Mouse (Mus musculus) MEL (cell line): ENCODE results near the gene Slc4a4.

Experiments used
- CHD1 ChIP-seq: IDR thresholded peaks from 2 replicates; pipeline ENCODE4 v1.6.1; 2012; ENCODE audit warnings: low read depth, mild to moderate bottlenecking, inconsistent platforms, low read length, improper control_type of control experiment
- CHD2 ChIP-seq: IDR thresholded peaks from 2 replicates; pipeline ENCODE4 v1.6.1; 2011; ENCODE audit warnings: low read length, improper control_type of control experiment
- CTCF ChIP-seq, 3 experiments: IDR thresholded peaks in 2 of 3; conservative IDR thresholded peaks in 1 of 3; 2 replicates each; pipeline ENCODE4 v1.5.1; 2011 to 2012; ENCODE audit warnings: low read length in 3 of 3, low read depth in 2 of 3, mild to moderate bottlenecking in 2 of 3, improper control_type of control experiment in 1 of 3, inconsistent platforms in 1 of 3, mixed read lengths in 1 of 3, moderate library complexity in 1 of 3; ENCODE audit not compliant: control insufficient read depth in 1 of 3, insufficient read depth in 1 of 3, poor library complexity in 1 of 3, severe bottlenecking in 1 of 3
- MAX ChIP-seq: IDR thresholded peaks from 2 replicates; pipeline ENCODE4 v1.6.1; 2011; ENCODE audit warnings: low read length, improper control_type of control experiment
- MYB ChIP-seq: IDR thresholded peaks from 2 replicates; pipeline ENCODE4 v1.6.1; 2011; ENCODE audit warnings: mild to moderate bottlenecking, low read depth, low read length, improper control_type of control experiment
- NRF1 ChIP-seq: IDR thresholded peaks from 2 replicates; pipeline ENCODE4 v1.6.1; 2014; ENCODE audit warnings: low read depth, mild to moderate bottlenecking, inconsistent platforms, low read length, improper control_type of control experiment, moderate library complexity; ENCODE audit not compliant: poor library complexity, insufficient read depth, severe bottlenecking
- POLR2A ChIP-seq, 2 experiments: IDR thresholded peaks; 2 replicates each; pipeline ENCODE4 v1.6.1; 2011 to 2012; ENCODE audit warnings: low read length in 2 of 2, mild to moderate bottlenecking in 2 of 2, control low read depth in 1 of 2, improper control_type of control experiment in 1 of 2, low read depth in 1 of 2, moderate library complexity in 1 of 2; ENCODE audit not compliant: control insufficient read depth in 1 of 2, insufficient read depth in 1 of 2, poor library complexity in 1 of 2
- UBTF ChIP-seq: IDR thresholded peaks from 2 replicates; pipeline ENCODE4 v1.6.1; 2012; ENCODE audit warnings: low read depth, mild to moderate bottlenecking, inconsistent platforms, low read length, improper control_type of control experiment, moderate library complexity, borderline replicate concordance; ENCODE audit not compliant: insufficient read depth
- ZC3H11A ChIP-seq: IDR thresholded peaks from 2 replicates; pipeline ENCODE4 v1.6.1; 2012; ENCODE audit warnings: low read depth, mild to moderate bottlenecking, inconsistent platforms, low read length, improper control_type of control experiment

DNA sequence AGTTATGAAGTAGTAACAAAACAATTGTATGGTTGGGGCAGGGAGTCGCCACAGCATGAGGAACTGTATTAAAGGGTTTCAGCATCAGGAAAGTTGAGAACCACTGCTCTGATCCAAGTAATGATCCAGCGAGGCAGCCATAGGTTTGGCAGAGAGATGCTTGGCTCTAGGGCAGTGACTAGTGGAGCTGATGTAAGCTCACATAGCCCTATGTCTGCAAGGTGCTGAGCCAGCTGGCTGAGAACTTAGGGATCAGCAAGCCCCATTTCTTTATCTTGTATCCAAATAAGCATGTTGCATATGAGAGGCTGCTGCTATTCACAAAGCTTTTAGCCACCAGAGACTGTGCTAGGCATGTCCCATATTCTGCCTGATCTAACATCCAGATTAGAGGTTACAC, 259.7 kb downstream of the Slc4a4 start:
- TF ChIP-seq MAX (no peak), CHD1 (no peak), POLR2A (IDR thresholded peaks at IDR 0.05; ENCODE audit: control insufficient read depth in 1 of 2, insufficient read depth in 1 of 2, low read depth in 1 of 2, low read length in 2 of 2, poor library complexity in 1 of 2) (no peak), CTCF (IDR thresholded peaks at IDR 0.05 in 2 of 3, conservative IDR thresholded peaks at IDR 0.05 in 1 of 3; ENCODE audit: control insufficient read depth in 1 of 3, insufficient read depth in 1 of 3, low read depth in 2 of 3, low read length in 3 of 3, poor library complexity in 1 of 3, severe bottlenecking in 1 of 3) (no peak), MYB (no peak), ZC3H11A (no peak), NRF1 (no peak), CHD2 (no peak), UBTF (no peak)
